Mouse (Mus musculus) liver, embryonic 14.5 days (tissue): Measurements from ENCODE around the gene Stk31. TPM values are rescaled to one million over a fixed set of nuclear protein-coding genes. Genes with fewer than 3 reads are reported as not detected.
A peak's percentile ranks its signal among the peaks of the same experiment; 100 is the strongest.

ENCODE experiments used
- ATAC-seq: fragments of 200-750 bp; cut with Nextera tagmentation; 2 replicates; pipeline ENCODE4 v1.8.0; 2017; ENCODE audit warnings: moderate number of reproducible peaks, mild to moderate bottlenecking, moderate library complexity; ENCODE audit not compliant: insufficient read depth
- DNase-seq, 3 experiments: peaks; one replicate each; pipeline ENCODE4 v3.0.0-alpha.2; 2012 to 2013; ENCODE audit warnings: low read depth in 3 of 3, low spot score in 3 of 3
- H3K27ac ChIP-seq: fragments of 300-500 bp; sonication (generic); 2 replicates; pipeline ENCODE4 v1.5.1; 2014; ENCODE audit warnings: moderate library complexity, mild to moderate bottlenecking, control low read depth, inconsistent platforms
- H3K27me3 ChIP-seq: fragments of 300-500 bp; sonication (generic); 2 replicates; pipeline ENCODE4 v1.6.1; 2014; ENCODE audit warnings: mild to moderate bottlenecking, low read length, moderate library complexity; ENCODE audit not compliant: control insufficient read depth, insufficient read depth
- H3K36me3 ChIP-seq: fragments of 300-500 bp; sonication (generic); replicated peaks from 2 replicates; pipeline ENCODE4 v1.6.1; 2014; ENCODE audit warnings: low read depth; ENCODE audit not compliant: control insufficient read depth, insufficient read depth
- H3K4me1 ChIP-seq, 2 experiments: fragments of 200-500 bp in 1 of 2; fragments of 300-500 bp in 1 of 2; sonication (generic) in 1 of 2; replicated peaks; 2 replicates each; pipeline ENCODE4 v1.6.1; 2012 to 2014; ENCODE audit warnings: antibody characterized with exemption in 1 of 2, inconsistent platforms in 1 of 2, low read length in 1 of 2; ENCODE audit not compliant: control insufficient read depth in 2 of 2, insufficient read depth in 2 of 2
- H3K4me2 ChIP-seq: fragments of 300-500 bp; sonication (generic); 2 replicates; pipeline ENCODE4 v1.6.1; 2014; ENCODE audit warnings: low read depth, mild to moderate bottlenecking, control low read depth, moderate library complexity
- H3K4me3 ChIP-seq, 2 experiments: fragments of 200-500 bp in 1 of 2; fragments of 300-500 bp in 1 of 2; sonication (generic) in 1 of 2; 2 replicates each; pipeline ENCODE4 v1.5.1; 2012 to 2014; ENCODE audit warnings: low read depth in 2 of 2, low read length in 2 of 2, mild to moderate bottlenecking in 2 of 2, control low read depth in 1 of 2, inconsistent platforms in 1 of 2, moderate library complexity in 1 of 2; ENCODE audit not compliant: insufficient read depth in 1 of 2
- H3K9ac ChIP-seq: fragments of 300-500 bp; sonication (generic); replicated peaks from 2 replicates; pipeline ENCODE4 v1.6.1; 2014; ENCODE audit warnings: mild to moderate bottlenecking, control low read depth, moderate library complexity
- H3K9me3 ChIP-seq: fragments of 300-500 bp; sonication (generic); 2 replicates; pipeline ENCODE4 v1.6.1; 2016; ENCODE audit warnings: low read length, mixed read lengths; ENCODE audit not compliant: control insufficient read depth
- CTCF ChIP-seq: IDR thresholded peaks from 2 replicates; pipeline ENCODE4 v1.5.1; 2016; ENCODE audit warnings: antibody characterized with exemption, low read depth, control low read depth
- EP300 ChIP-seq: IDR thresholded peaks from 2 replicates; pipeline ENCODE4 v1.6.1; 2016; ENCODE audit warnings: antibody characterized with exemption, low read depth
- WGBS: fragments of 180-500 bp; shearing (Covaris S2); extraction: QIAGEN DNeasy Blood & Tissue Kit; methylation state at CpG from one replicate; pipeline ENCODE4 v1.1.7; 2014; ENCODE audit not compliant: insufficient replicate concordance; 5-methylcytosine and 5-hydroxymethylcytosine counted together
- polyA plus RNA-seq, 2 experiments: library from polyadenylated mRNA; depleted of rRNA in 1 of 2; stranded (reverse) in 1 of 2; unstranded in 1 of 2; fragments of >200 nt; fragmentation: Nextera tagmentation in 1 of 2; extraction: Ambion mirVana in 1 of 2; gene quantifications; 2 replicates each; pipeline versions ENCODE4 v1.2.1 to v1.2.3; 2012 to 2014

Stk31 gene
- polyA plus RNA-seq, 2 experiments, result not detected

- Histone ChIP-seq H3K27me3 (no peaks in the 10 kb centered on the region), H3K27ac (no peak overlapping the region), H3K36me3 (no peaks in the 10 kb centered on the region), H3K9ac (no peak overlapping the region), H3K4me3 (no peak overlapping the region), H3K4me2 (no peak overlapping the region), H3K9me3 (no peaks in the 10 kb centered on the region), H3K4me1 (no peaks in the 10 kb centered on the region)
- 42% methylated on average over 1 of the region's 1 CpGs for WGBS
- DNase-seq, result no peak
- TF ChIP-seq CTCF, result no peak
- TF ChIP-seq EP300, result no peak
- ATAC-seq, result no peak
These were observed 41.9 kb downstream of the Stk31 start for GRCm38 (mm10) chr6:49437306-49437705.

DNA sequence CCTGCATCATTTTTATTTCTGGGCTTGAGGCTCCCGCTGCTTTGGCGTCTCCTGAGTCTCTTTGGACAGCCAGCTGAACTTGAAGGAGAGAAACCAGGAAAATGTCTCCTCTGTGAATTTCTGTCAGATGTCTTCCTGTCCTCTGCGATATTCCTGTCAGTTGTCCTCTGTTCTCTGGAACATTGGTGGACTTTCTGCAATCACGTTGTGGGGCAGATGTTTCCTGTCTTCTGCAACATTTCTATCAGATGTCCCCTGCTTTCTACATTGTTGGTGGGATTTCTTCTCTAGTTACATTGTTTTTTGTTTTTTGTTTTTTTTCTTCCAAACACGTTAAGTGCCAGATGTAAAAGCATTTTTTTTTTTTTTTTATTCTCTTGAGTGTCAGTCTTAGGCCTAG, 62.7 kb downstream of the Stk31 start:
- Histone ChIP-seq H3K4me3 (no peak overlapping the region), H3K27ac (no peak overlapping the region), H3K4me1 (no peaks in the 10 kb centered on the region), H3K36me3 (no peaks in the 10 kb centered on the region), H3K9ac (no peak overlapping the region), H3K9me3 (no peaks in the 10 kb centered on the region), H3K27me3 (no peaks in the 10 kb centered on the region), H3K4me2 (no peak overlapping the region)
- DNase-seq, result no peak
- TF ChIP-seq CTCF, result no peak
- no peak for TF ChIP-seq EP300
- WGBS, result 37% methylated on average over 5 of the region's 5 CpGs
- no peak for ATAC-seq

DNA sequence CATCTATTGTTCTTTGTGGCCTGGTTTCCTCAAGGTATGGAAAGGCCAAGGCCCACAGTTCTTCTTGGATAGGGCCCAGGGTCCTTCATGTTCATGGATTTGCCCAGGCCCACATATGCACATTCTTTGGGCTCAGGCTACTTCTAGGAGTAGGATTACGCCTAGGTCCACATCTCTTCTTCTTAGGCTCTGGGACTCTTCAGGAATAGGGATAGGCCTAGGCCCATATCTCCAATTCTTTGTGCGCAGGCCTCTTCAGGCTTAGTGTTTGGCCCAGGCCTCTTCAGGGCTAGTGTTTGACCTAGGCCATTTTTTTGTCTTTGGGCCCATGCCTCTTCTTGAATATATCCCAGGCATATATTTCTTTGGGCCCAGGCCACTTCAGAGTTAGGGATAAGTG, 87.8 kb downstream of the Stk31 start:
- H3K9ac ChIP-seq, result no peak overlapping the region
- no peak for ATAC-seq
- WGBS, result 77% methylated on average over 2 of the region's 2 CpGs
- TF ChIP-seq CTCF, result no peak
- no peak for TF ChIP-seq EP300
- H3K9me3 ChIP-seq, result no peaks in the 10 kb centered on the region
- H3K4me1 ChIP-seq, result no peaks in the 10 kb centered on the region
- no peak overlapping the region for H3K4me2 ChIP-seq
- H3K4me3 ChIP-seq, result no peak overlapping the region
- no peak for DNase-seq
- H3K27me3 ChIP-seq, result no peaks in the 10 kb centered on the region
- H3K36me3 ChIP-seq, result no peaks in the 10 kb centered on the region
- H3K27ac ChIP-seq, result no peak overlapping the region

- DNase-seq (no peak), ATAC-seq (no peak)
- H3K4me2 ChIP-seq, result no peak overlapping the region
- no peak overlapping the region for H3K9ac ChIP-seq
- H3K4me3 ChIP-seq, result no peak overlapping the region
- H3K27ac ChIP-seq, result no peak overlapping the region
- 76% methylated on average over 10 of the region's 10 CpGs for WGBS
- no peaks in the 10 kb centered on the region for H3K9me3 ChIP-seq
- TF ChIP-seq CTCF, result no peak
- no peak for TF ChIP-seq EP300
- no peaks in the 10 kb centered on the region for H3K4me1 ChIP-seq
- no peaks in the 10 kb centered on the region for H3K36me3 ChIP-seq
- no peaks in the 10 kb centered on the region for H3K27me3 ChIP-seq
These were observed 96.1 kb downstream of the Stk31 start for GRCm38 (mm10) chr6:49491526-49491925.

DNA sequence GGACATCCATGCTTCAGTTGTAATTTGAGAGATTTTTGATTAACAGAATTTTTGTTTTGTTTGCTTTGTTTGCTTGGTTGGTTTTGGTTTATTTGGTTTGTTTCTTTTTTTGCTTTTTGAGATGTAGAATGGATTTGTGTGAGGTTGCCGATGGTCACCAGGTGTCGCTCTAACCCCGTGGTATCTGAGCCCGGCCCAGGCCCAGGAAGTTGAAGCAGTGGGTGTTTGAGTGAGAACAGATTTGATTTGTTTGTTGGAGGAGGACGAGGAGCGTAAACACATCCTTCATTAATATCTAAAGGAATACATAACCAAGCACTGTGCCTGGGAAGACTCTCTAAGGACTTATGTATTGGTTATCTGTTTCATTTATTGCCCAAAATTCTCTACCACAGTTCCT, 123.6 kb downstream of the Stk31 start:
- TF ChIP-seq CTCF, result peak; percentile 67
- TF ChIP-seq EP300, result no peak
- H3K4me2 ChIP-seq, result no peak overlapping the region

More for the DNA sequence above, 123.6 kb downstream of the Stk31 start:
- H3K9ac ChIP-seq, result no peak overlapping the region
- H3K36me3 ChIP-seq, result no peaks in the 10 kb centered on the region
- no peak for ATAC-seq
- no peaks in the 10 kb centered on the region for H3K27me3 ChIP-seq
- DNase-seq, result peak in 1 of 3 experiments; percentile 2
- H3K4me3 ChIP-seq, result no peak overlapping the region
- WGBS, result 5% methylated on average over 6 of the region's 6 CpGs
- H3K27ac ChIP-seq, result no peak overlapping the region
- no peaks in the 10 kb centered on the region for H3K9me3 ChIP-seq
- no peaks in the 10 kb centered on the region for H3K4me1 ChIP-seq

Other genes starting within 250 kb of the Stk31 start
- gene Igf2bp3, start 180.6 kb upstream of the Stk31 start, polyA plus RNA-seq (2012; rRNA removed), result 5.0 and 7.6 TPM in 2 replicates
- gene Igf2bp3, start 180.6 kb upstream of the Stk31 start, polyA plus RNA-seq (2014; fragmentation: Nextera tagmentation; extraction: Ambion mirVana), result 14.0 and 15.4 TPM in 2 replicates
- 46.4 and 61.4 TPM in 2 replicates for gene Tra2a, start 131.6 kb upstream of the Stk31 start, polyA plus RNA-seq (2012; rRNA removed)
- 16.1 and 16.4 TPM in 2 replicates for gene Tra2a, start 131.6 kb upstream of the Stk31 start, polyA plus RNA-seq (2014; fragmentation: Nextera tagmentation; extraction: Ambion mirVana)
- 0.79 and 1.4 TPM in 2 replicates for gene Ccdc126, start 76.3 kb upstream of the Stk31 start, polyA plus RNA-seq (2012; rRNA removed)
- gene Ccdc126, start 76.3 kb upstream of the Stk31 start, polyA plus RNA-seq (2014; fragmentation: Nextera tagmentation; extraction: Ambion mirVana), result 2.6 and 3.0 TPM in 2 replicates
- gene Fam221a, start 27.9 kb upstream of the Stk31 start, polyA plus RNA-seq (2012; rRNA removed), result 1.5 and 2.2 TPM in 2 replicates
- gene Fam221a, start 27.9 kb upstream of the Stk31 start, polyA plus RNA-seq (2014; fragmentation: Nextera tagmentation; extraction: Ambion mirVana), result 2.4 and 2.5 TPM in 2 replicates